Mouse (Mus musculus) adrenal gland, postnatal 14 days (tissue): ENCODE results near the gene Gcm2. TPM values are rescaled to one million over a fixed set of nuclear protein-coding genes. Genes with fewer than 3 reads are reported as not detected.

Experiments used
- DNase-seq: peaks from one replicate; pipeline ENCODE4 v3.0.0; 2021; ENCODE audit warnings: mixed read lengths
- total RNA-seq: library from RNA; stranded (reverse); gene quantifications from 2 replicates; pipeline ENCODE4 v1.2.3, GENCODE M21; 2021

The Gcm2 gene
- total RNA-seq, 1 experiment from 2014 or later = not detected

GRCm38 (mm10) chr13:41079421-41079780, 31.4 kb downstream of the Gcm2 start, which contains the start of gene Mak:
Mak (minus strand) TSS chr13:41079706.
- peak; percentile 73 for DNase-seq

- DNase-seq = no peak
Measured at GRCm38 (mm10) chr13:41078690-41079420, 32.0 kb downstream of the Gcm2 start.

GRCm38 (mm10) chr13:41077921-41078320, 32.9 kb downstream of the Gcm2 start:
- no peak for DNase-seq

- no peak for DNase-seq
Measured at GRCm38 (mm10) chr13:41073819-41074218, 37.0 kb downstream of the Gcm2 start.

- DNase-seq = no peak
Measured at GRCm38 (mm10) chr13:41071617-41072016, 39.2 kb downstream of the Gcm2 start.

- DNase-seq = no peak
Measured at GRCm38 (mm10) chr13:41067618-41068017, 43.2 kb downstream of the Gcm2 start.

- no peak for DNase-seq
Measured at GRCm38 (mm10) chr13:41051965-41052364, 58.9 kb downstream of the Gcm2 start.

Other genes starting within 250 kb of the Gcm2 start
- gene Pak1ip1, start 110.0 kb downstream of the Gcm2 start, total RNA-seq = 62.3 and 64.0 TPM in 2 replicates
- 268 and 286 TPM in 2 replicates for gene Tmem14c, start 94.7 kb downstream of the Gcm2 start, total RNA-seq
- not detected in 2 replicates for gene Mak, start 31.3 kb downstream of the Gcm2 start, total RNA-seq
- not detected in 2 replicates for gene Sycp2l, start 3.3 kb upstream of the Gcm2 start, total RNA-seq
- gene Elovl2, start 109.4 kb upstream of the Gcm2 start, total RNA-seq = 2.7 and 44.4 TPM in 2 replicates
- gene Smim13, start 138.8 kb upstream of the Gcm2 start, total RNA-seq = 14.0 and 15.4 TPM in 2 replicates
- not detected in 2 replicates for gene Gm17364, start 162.9 kb upstream of the Gcm2 start, total RNA-seq